Mouse (Mus musculus) MN1 (cell line): ENCODE measurements at regions not wholly inside any gene's neighbourhood (a gene's known extent, or its start where the extent isn't known, plus 50 kb on each side); places are given as distances from the start of the nearest gene placed in this dataset.
"Not testable (repeated sequence)": the region's sequence is repeated elsewhere in the genome, so short reads cannot be mapped to it uniquely, and the experiment has no call there.

ENCODE experiments used
- DNase-seq: peaks from one replicate; pipeline ENCODE4 v3.0.0-alpha.2; 2016; ENCODE audit warnings: low spot score

- no peak for DNase-seq
Measured at GRCm38 (mm10) chr17:66206074-66206473, 82.8 kb downstream of the Ddx11 start.

- not testable (repeated sequence) for DNase-seq
Measured at GRCm38 (mm10) chr17:66207653-66208497, 84.6 kb downstream of the Ddx11 start.

GRCm38 (mm10) chr17:66208803-66209515 is 85.6 kb downstream of the Ddx11 start:
- not testable (repeated sequence) for DNase-seq

- DNase-seq, result no peak
Measured at GRCm38 (mm10) chr17:66211561-66211960, 88.2 kb downstream of the Ddx11 start.

GRCm38 (mm10) chr17:66212616-66213015 is 89.3 kb downstream of the Ddx11 start:
- no peak for DNase-seq

GRCm38 (mm10) chr17:66218321-66218720 is 95.0 kb downstream of the Ddx11 start:
- DNase-seq, result no peak

- DNase-seq, result no peak
Measured at GRCm38 (mm10) chr17:66219669-66220435, 96.5 kb downstream of the Ddx11 start.

GRCm38 (mm10) chr17:66221256-66221655 is 97.9 kb downstream of the Ddx11 start:
- DNase-seq, result peak; percentile 89

- no peak for DNase-seq
Measured at GRCm38 (mm10) chr17:66223711-66224110, 100.4 kb downstream of the Ddx11 start.

- DNase-seq, result peak; percentile 20
Measured at GRCm38 (mm10) chr17:66224241-66224640, 100.9 kb downstream of the Ddx11 start.

- no peak for DNase-seq
Measured at GRCm38 (mm10) chr17:66232391-66232790, 109.1 kb downstream of the Ddx11 start.

GRCm38 (mm10) chr17:66232891-66233421 is 109.6 kb downstream of the Ddx11 start:
- no peak for DNase-seq

GRCm38 (mm10) chr17:66233451-66233951 is 110.2 kb downstream of the Ddx11 start:
- peak; percentile 21 for DNase-seq

- DNase-seq, result no peak
Measured at GRCm38 (mm10) chr17:66234432-66234831, 111.1 kb downstream of the Ddx11 start.

GRCm38 (mm10) chr17:66235096-66235805 is 111.9 kb downstream of the Ddx11 start:
- DNase-seq, result peak; percentile 86

- DNase-seq, result no peak
Measured at GRCm38 (mm10) chr17:66235806-66236335, 112.6 kb downstream of the Ddx11 start.

- no peak for DNase-seq
Measured at GRCm38 (mm10) chr17:66241868-66242622, 118.7 kb downstream of the Ddx11 start.

GRCm38 (mm10) chr17:66244183-66244582 is 120.9 kb downstream of the Ddx11 start:
- DNase-seq, result no peak

GRCm38 (mm10) chr17:66246031-66246534 is 122.8 kb downstream of the Ddx11 start:
- DNase-seq, result no peak

GRCm38 (mm10) chr17:66251495-66251894 is 128.2 kb downstream of the Ddx11 start:
- no peak for DNase-seq
